27 mouse cellular contexts compared by ENCODE assay signal in genomic region chr6:17363446-17364179, GRCm38 (mm10). TPM values are rescaled to one million over a fixed set of nuclear protein-coding genes. Genes with fewer than 3 reads are reported as not detected.
DNase-seq lines count a peak whose midpoint lies in the region; ATAC-seq and TF ChIP-seq lines count a peak whose summit lies in the region.
"Had no signal": no experiment of that assay in that cellular context is flagged by ENCODE, and none has a peak within 500 bp of the region (broad histone marks: within the 10 kb centered on the region; RNA-seq: fewer than 3 reads in every experiment).

No protein-coding gene starts in this region.

- no peak overlapping the region for H3K9ac ChIP-seq in liver, embryonic 11.5 days (ENCODE audit: low read depth, low read length)
- no peak overlapping the region for H3K9ac ChIP-seq in MEL (ENCODE audit: control insufficient read depth, low read depth, low read length, poor library complexity, severe bottlenecking)
- no peak overlapping the region for H3K9ac ChIP-seq in liver, embryonic 14.5 days (replicated peaks)
- H3K9ac ChIP-seq: embryonic facial prominence, embryonic 12.5 days; hindbrain, embryonic 14.5 days; midbrain, embryonic 12.5 days; neural tube, embryonic 13.5 days had no signal

- TF ChIP-seq CTCF in MEL (IDR thresholded peaks at IDR 0.05 in 2 of 3, conservative IDR thresholded peaks at IDR 0.05 in 1 of 3; ENCODE audit: control insufficient read depth in 1 of 3, insufficient read depth in 1 of 3, low read depth in 2 of 3, low read length in 3 of 3, poor library complexity in 1 of 3, severe bottlenecking in 1 of 3), result no peak
- TF ChIP-seq CTCF in liver, embryonic 14.5 days (IDR thresholded peaks at IDR 0.05; ENCODE audit: low read depth), result no peak

- H3K4me3 ChIP-seq in liver, embryonic 11.5 days (ENCODE audit: low read depth, low read length), result no peak overlapping the region
- no peak overlapping the region for H3K4me3 ChIP-seq in MEL (ENCODE audit: control insufficient read depth in 1 of 2, insufficient read depth in 1 of 2, low read depth in 2 of 2, low read length in 2 of 2)
- no peak overlapping the region for H3K4me3 ChIP-seq in liver, embryonic 14.5 days (ENCODE audit: insufficient read depth in 1 of 2, low read depth in 2 of 2, low read length in 2 of 2)
- H3K4me3 ChIP-seq: embryonic facial prominence, embryonic 12.5 days; gastrocnemius, adult 2 months; midbrain, embryonic 12.5 days; neural tube, embryonic 13.5 days had no signal

- no peaks in the 10 kb centered on the region for H3K27me3 ChIP-seq in liver, embryonic 11.5 days (replicated peaks; ENCODE audit: control insufficient read depth, insufficient read depth, low read length)
- H3K27me3 ChIP-seq in MEL (ENCODE audit: control insufficient read depth in 1 of 2, insufficient read depth in 2 of 2, low read length in 2 of 2), result peaks cover 0 to 2% of the 10 kb centered on the region in 2 experiments; a peak in 2 of 4 replicates
- H3K27me3 ChIP-seq in liver, embryonic 14.5 days (ENCODE audit: control insufficient read depth, insufficient read depth, low read length), result no peaks in the 10 kb centered on the region
- H3K27me3 ChIP-seq: CH12.LX; embryonic facial prominence, embryonic 12.5 days; midbrain, embryonic 12.5 days; neural tube, embryonic 13.5 days; Patski had no signal

- TF ChIP-seq EP300 in MEL (IDR thresholded peaks at IDR 0.05; ENCODE audit: low read depth in 1 of 2, low read length in 2 of 2), result peak; percentile 43 to 45; a peak in 3 of 4 replicates
- no peak for TF ChIP-seq EP300 in liver, embryonic 14.5 days (IDR thresholded peaks at IDR 0.05; ENCODE audit: low read depth)

- no peaks in the 10 kb centered on the region for H3K9me3 ChIP-seq in liver, embryonic 11.5 days (ENCODE audit: control insufficient read depth, low read length)
- H3K9me3 ChIP-seq in MEL (replicated peaks; ENCODE audit: insufficient read depth, low read length), result no peaks in the 10 kb centered on the region
- no peaks in the 10 kb centered on the region for H3K9me3 ChIP-seq in liver, embryonic 14.5 days (ENCODE audit: control insufficient read depth, low read length)
- H3K9me3 ChIP-seq: embryonic facial prominence, embryonic 12.5 days; midbrain, embryonic 12.5 days; neural tube, embryonic 13.5 days had no signal

- TF ChIP-seq POLR2A in MEL (IDR thresholded peaks at IDR 0.05; ENCODE audit: control insufficient read depth in 1 of 2, insufficient read depth in 1 of 2, low read depth in 1 of 2, low read length in 2 of 2, poor library complexity in 1 of 2), result no peak

- no peaks in the 10 kb centered on the region for H3K79me2 ChIP-seq in MEL (ENCODE audit: control insufficient read depth, insufficient read depth, low read length, poor library complexity)

- peak; percentile 5 for DNase-seq in liver
- no peak for DNase-seq in liver, embryonic 11.5 days (ENCODE audit: low spot score)
- peak; percentile 90 for DNase-seq in 416B (ENCODE audit: low read depth)
- peak; percentile 23 for DNase-seq in MEL (ENCODE audit: low read depth, low spot score)
- no peak for DNase-seq in liver, embryonic 14.5 days (ENCODE audit: low read depth in 3 of 3, low spot score in 3 of 3)
- no peak for DNase-seq in frontal cortex, postnatal 14 days (ENCODE audit: low spot score in 2 of 2)
- no peak for DNase-seq in layer of hippocampus, postnatal 14 days (ENCODE audit: low spot score in 2 of 2)
- DNase-seq: adrenal gland, postnatal 10 days; cerebellum, adult 8-10 months; cerebellum, postnatal 25 days; gastrocnemius, adult 2 months; heart, postnatal 14 days; kidney, postnatal 10 days; layer of hippocampus, adult 9-11 months; lung, adult 2 months; right cerebral cortex, postnatal 4 days; thymus, adult 2 months had no signal

- 42% methylated on average over 17 of the region's 17 CpGs for WGBS in liver, embryonic 11.5 days
- 11% methylated on average over 17 of the region's 17 CpGs for WGBS in liver, embryonic 14.5 days (ENCODE audit: insufficient replicate concordance)

- ATAC-seq in liver, embryonic 11.5 days (replicated peaks; ENCODE audit: low FRiP score), result no peak; the same call in 1 of the 2 replicates
- peak; percentile 31; the same call in 1 of the 2 replicates for ATAC-seq in liver, embryonic 14.5 days (ENCODE audit: insufficient read depth)
- no peak for ATAC-seq in frontal cortex, adult (ENCODE audit: low TSS enrichment)
- ATAC-seq: forebrain, embryonic 14.5 days; intestine, postnatal 0 days; Patski had no signal

- no peaks in the 10 kb centered on the region for H3K36me3 ChIP-seq in liver, embryonic 11.5 days (ENCODE audit: control insufficient read depth, insufficient read depth, low read length)
- H3K36me3 ChIP-seq in MEL (ENCODE audit: control insufficient read depth in 1 of 2, insufficient read depth in 2 of 2, low read length in 2 of 2), result no peaks in the 10 kb centered on the region
- no peaks in the 10 kb centered on the region for H3K36me3 ChIP-seq in liver, embryonic 14.5 days (replicated peaks; ENCODE audit: control insufficient read depth, insufficient read depth, low read depth)
- H3K36me3 ChIP-seq: embryonic facial prominence, embryonic 12.5 days; midbrain, embryonic 12.5 days; neural tube, embryonic 13.5 days had no signal

- H3K4me1 ChIP-seq in liver, embryonic 11.5 days (replicated peaks; ENCODE audit: control insufficient read depth, insufficient read depth, low read length), result 0 out of 2 replicates have a peak, but pooled peaks cover 3% of the 10 kb centered on the region
- H3K4me1 ChIP-seq in MEL (ENCODE audit: control insufficient read depth in 1 of 2, insufficient read depth in 2 of 2, low read length in 2 of 2), result no peaks in the 10 kb centered on the region
- H3K4me1 ChIP-seq in liver, embryonic 14.5 days (replicated peaks; ENCODE audit: control insufficient read depth in 2 of 2, insufficient read depth in 2 of 2, low read length in 1 of 2), result 0 out of 4 replicates have a peak, but pooled peaks cover 0 to 3% of the 10 kb centered on the region in 2 experiments
- H3K4me1 ChIP-seq: embryonic facial prominence, embryonic 12.5 days; midbrain, embryonic 12.5 days; neural tube, embryonic 13.5 days had no signal

- no peak overlapping the region for H3K27ac ChIP-seq in liver, embryonic 11.5 days (ENCODE audit: low read depth, low read length)
- H3K27ac ChIP-seq in MEL (ENCODE audit: control insufficient read depth, low read depth, low read length), result no peak overlapping the region
- no peak overlapping the region for H3K27ac ChIP-seq in liver, embryonic 14.5 days
- H3K27ac ChIP-seq: embryonic facial prominence, embryonic 12.5 days; gastrocnemius, adult 2 months; hindbrain, embryonic 14.5 days; midbrain, embryonic 12.5 days; neural tube, embryonic 13.5 days had no signal

- TF ChIP-seq RAD21 in MEL (IDR thresholded peaks at IDR 0.05; ENCODE audit: low read depth, low read length), result no peak

- H3K4me2 ChIP-seq in liver, embryonic 11.5 days, result no peak overlapping the region
- H3K4me2 ChIP-seq in liver, embryonic 14.5 days (ENCODE audit: low read depth), result no peak overlapping the region
- H3K4me2 ChIP-seq: embryonic facial prominence, embryonic 12.5 days; heart, embryonic 11.5 days; hindbrain, embryonic 14.5 days; midbrain, embryonic 12.5 days; neural tube, embryonic 13.5 days had no signal

TF ChIP-seq in MEL, 35 proteins besides CTCF, POLR2A, EP300 and RAD21:
- TF ChIP-seq MXI1 (IDR thresholded peaks at IDR 0.05; ENCODE audit: low read depth, low read length), result no peak
- TF ChIP-seq USF1 (IDR thresholded peaks at IDR 0.05; ENCODE audit: low read depth, low read length), result no peak
- TF ChIP-seq TAL1 (IDR thresholded peaks at IDR 0.05; ENCODE audit: low read length), result peak; percentile 53
- TF ChIP-seq GATA1 (IDR thresholded peaks at IDR 0.05; ENCODE audit: low read depth, low read length), result no peak
- TF ChIP-seq NELFE (IDR thresholded peaks at IDR 0.05; ENCODE audit: low read depth, low read length), result no peak
- no peak for TF ChIP-seq POLR2AphosphoS5 (IDR thresholded peaks at IDR 0.05; ENCODE audit: borderline replicate concordance, low read depth, low read length)
- TF ChIP-seq ELF1 (IDR thresholded peaks at IDR 0.05; ENCODE audit: low read depth, low read length), result no peak
- no peak for TF ChIP-seq NRF1 (IDR thresholded peaks at IDR 0.05; ENCODE audit: insufficient read depth, low read depth, low read length, poor library complexity, severe bottlenecking)
- no peak for TF ChIP-seq UBTF (IDR thresholded peaks at IDR 0.05; ENCODE audit: borderline replicate concordance, insufficient read depth, low read depth, low read length)
- TF ChIP-seq MAZ (IDR thresholded peaks at IDR 0.05; ENCODE audit: low read depth, low read length), result no peak
- TF ChIP-seq ZKSCAN1 (IDR thresholded peaks at IDR 0.05; ENCODE audit: low read depth, low read length), result no peak
- TF ChIP-seq CHD2 (IDR thresholded peaks at IDR 0.05; ENCODE audit: low read length), result no peak
- TF ChIP-seq TCF12 (IDR thresholded peaks at IDR 0.05; ENCODE audit: low read depth, low read length), result 0 out of 2 replicates have a peak, but pooled peaks have one; percentile 44
- TF ChIP-seq RCOR1 (IDR thresholded peaks at IDR 0.05; ENCODE audit: low read depth, low read length), result peak; percentile 38; the same call in 1 of the 2 replicates

RNA-seq across cellular contexts. Expression of gene Cav1, which starts 57.5 kb away (rescaled TPM):
- polyA plus RNA-seq in liver, embryonic 11.5 days (2014; fragmentation: Nextera tagmentation; extraction: Ambion mirVana), result 8.4 and 9.4 TPM in 2 replicates
- total RNA-seq in MEL (2012; rRNA removed), result not detected in 2 replicates
- polyA plus RNA-seq in MEL (2012; ENCODE audit: insufficient read depth in 1 of 2, insufficient read length in 2 of 2, low read depth in 1 of 2, low replicate concordance in 2 of 2, missing spikeins in 1 of 2), result not detected
- polyA plus RNA-seq in liver, embryonic 14.5 days (2012; rRNA removed), result 0.84 and 1.8 TPM in 2 replicates
- polyA plus RNA-seq in liver, embryonic 14.5 days (2014; fragmentation: Nextera tagmentation; extraction: Ambion mirVana), result 3.5 TPM in 2 replicates
- total RNA-seq in layer of hippocampus, postnatal 14 days (2021), result 10 to 100 TPM; 28.7 to 42.9 TPM
- total RNA-seq: CH12.LX had no signal

Comparison
In these comparisons a context has a peak if more than half of its experiments do, and no peak if none do; other contexts are left out.
1. DNase-seq: peak in liver (single experiment), 416B (single experiment) and MEL (single experiment); none in liver, embryonic 11.5 days (single experiment), liver, embryonic 14.5 days (0 of 3), frontal cortex, postnatal 14 days (0 of 2) and layer of hippocampus, postnatal 14 days (0 of 2).